Mouse (Mus musculus) Muller cell, postnatal 12 days (primary cell): ENCODE data around the gene Prkar2b.

Experiments used
- DNase-seq: peaks from one replicate; pipeline ENCODE4 v3.0.0-alpha.2; 2015; ENCODE audit errors: inconsistent ontology term

Prkar2b gene

GRCm38 (mm10) chr12:32061090-32061930 is at the start of gene Prkar2b:
Gene Prkar2b (minus strand): TSS chr12:32061296.
- DNase-seq: peak; percentile 95

GRCm38 (mm10) chr12:32109201-32109600 is 48.1 kb upstream of the Prkar2b start:
- DNase-seq: no peak

- DNase-seq: no peak
These were observed 43.9 kb upstream of the Prkar2b start for GRCm38 (mm10) chr12:32104955-32105521.

GRCm38 (mm10) chr12:32104451-32104862 is 43.4 kb upstream of the Prkar2b start:
- DNase-seq: no peak

- no peak for DNase-seq
These were observed 40.2 kb upstream of the Prkar2b start for GRCm38 (mm10) chr12:32101306-32101705.

GRCm38 (mm10) chr12:32099686-32100206 is 38.6 kb upstream of the Prkar2b start:
- peak; percentile 62 for DNase-seq

GRCm38 (mm10) chr12:32098596-32098995 is 37.5 kb upstream of the Prkar2b start:
- DNase-seq: no peak

- DNase-seq: no peak
These were observed 36.0 kb upstream of the Prkar2b start for GRCm38 (mm10) chr12:32097107-32097506.

- DNase-seq: peak; percentile 59
These were observed 34.1 kb upstream of the Prkar2b start for GRCm38 (mm10) chr12:32095164-32095563.

GRCm38 (mm10) chr12:32092452-32092851 is 31.4 kb upstream of the Prkar2b start:
- DNase-seq: no peak

GRCm38 (mm10) chr12:32088566-32088965 is 27.5 kb upstream of the Prkar2b start:
- DNase-seq: no peak

- DNase-seq: no peak
These were observed 26.2 kb upstream of the Prkar2b start for GRCm38 (mm10) chr12:32087339-32087738.

- no peak for DNase-seq
These were observed 25.8 kb upstream of the Prkar2b start for GRCm38 (mm10) chr12:32086874-32087273.

GRCm38 (mm10) chr12:32085856-32086255 is 24.8 kb upstream of the Prkar2b start:
- DNase-seq: no peak

- no peak for DNase-seq
These were observed 24.1 kb upstream of the Prkar2b start for GRCm38 (mm10) chr12:32085189-32085588.

GRCm38 (mm10) chr12:32084601-32085000 is 23.5 kb upstream of the Prkar2b start:
- no peak for DNase-seq

GRCm38 (mm10) chr12:32080692-32081091 is 19.6 kb upstream of the Prkar2b start:
- no peak for DNase-seq

- DNase-seq: no peak
These were observed 16.3 kb upstream of the Prkar2b start for GRCm38 (mm10) chr12:32077403-32077802.

- DNase-seq: no peak
These were observed 15.0 kb upstream of the Prkar2b start for GRCm38 (mm10) chr12:32075831-32076715.

- DNase-seq: no peak
These were observed 13.2 kb upstream of the Prkar2b start for GRCm38 (mm10) chr12:32074271-32074670.

- no peak for DNase-seq
These were observed 4.9 kb upstream of the Prkar2b start for GRCm38 (mm10) chr12:32066004-32066403.
